Mouse (Mus musculus): ENCODE data around the gene Snx11. TPM values are rescaled to one million over a fixed set of nuclear protein-coding genes. Genes with fewer than 3 reads are reported as not detected.
"Not testable (repeated sequence)": the region's sequence is repeated elsewhere in the genome, so short reads cannot be mapped to it uniquely, and the experiment has no call there.

Gene Snx11
- total RNA-seq, 2 experiments from 2014 or later, result 44.3 to 45.8 TPM

- no peak for DNase-seq (ENCODE audit: low spot score in 2 of 2)
Observed at GRCm38 (mm10) chr11:96796586-96796985, 19.2 kb upstream of the Snx11 start.

- no peak for DNase-seq (ENCODE audit: low spot score in 2 of 2)
Observed at GRCm38 (mm10) chr11:96796081-96796480, 18.7 kb upstream of the Snx11 start.

- DNase-seq (ENCODE audit: low spot score in 2 of 2), result no peak
Observed at GRCm38 (mm10) chr11:96795491-96795890, 18.1 kb upstream of the Snx11 start.

- DNase-seq (ENCODE audit: low spot score in 2 of 2), result no peak
Observed at GRCm38 (mm10) chr11:96790681-96791080, 13.3 kb upstream of the Snx11 start.

GRCm38 (mm10) chr11:96789990-96790389 is 12.6 kb upstream of the Snx11 start:
- DNase-seq (ENCODE audit: low spot score in 2 of 2), result no peak

GRCm38 (mm10) chr11:96788871-96789795 is 11.8 kb upstream of the Snx11 start, which contains the start of gene Cbx1:
TSS of gene Cbx1 (plus strand) at chr11:96789127.
- DNase-seq (ENCODE audit: low spot score in 2 of 2), result peak; percentile 87 to 94

- no peak for DNase-seq (ENCODE audit: low spot score in 2 of 2)
Observed at GRCm38 (mm10) chr11:96786731-96787450, 9.5 kb upstream of the Snx11 start.

GRCm38 (mm10) chr11:96784847-96785246 is 7.5 kb upstream of the Snx11 start:
- peak in 1 of 2 experiments; percentile 53 for DNase-seq (ENCODE audit: low spot score in 2 of 2)

- no peak for DNase-seq (ENCODE audit: low spot score in 2 of 2)
Observed at GRCm38 (mm10) chr11:96781425-96781824, 4.1 kb upstream of the Snx11 start.

GRCm38 (mm10) chr11:96780306-96780705 is 2.9 kb upstream of the Snx11 start:
- no peak for DNase-seq (ENCODE audit: low spot score in 2 of 2)

GRCm38 (mm10) chr11:96778061-96778627 is 785 bp upstream of the Snx11 start:
- DNase-seq (ENCODE audit: low spot score in 2 of 2), result not testable (repeated sequence)

GRCm38 (mm10) chr11:96776068-96776467 is 1.3 kb downstream of the Snx11 start:
- DNase-seq (ENCODE audit: low spot score in 2 of 2), result no peak

- DNase-seq (ENCODE audit: low spot score in 2 of 2), result no peak
Observed at GRCm38 (mm10) chr11:96775665-96776064, 1.7 kb downstream of the Snx11 start.

- DNase-seq (ENCODE audit: low spot score in 2 of 2), result no peak
Observed at GRCm38 (mm10) chr11:96775063-96775462, 2.3 kb downstream of the Snx11 start.

- no peak for DNase-seq (ENCODE audit: low spot score in 2 of 2)
Observed at GRCm38 (mm10) chr11:96774536-96774935, 2.8 kb downstream of the Snx11 start.

GRCm38 (mm10) chr11:96772413-96772812 is 4.9 kb downstream of the Snx11 start:
- no peak for DNase-seq (ENCODE audit: low spot score in 2 of 2)

GRCm38 (mm10) chr11:96771274-96771975 is 5.9 kb downstream of the Snx11 start:
- DNase-seq (ENCODE audit: low spot score in 2 of 2), result no peak

GRCm38 (mm10) chr11:96768240-96768639 is 9.1 kb downstream of the Snx11 start:
- DNase-seq (ENCODE audit: low spot score in 2 of 2), result no peak

- no peak for DNase-seq (ENCODE audit: low spot score in 2 of 2)
Observed at GRCm38 (mm10) chr11:96767096-96767495, 10.3 kb downstream of the Snx11 start.

GRCm38 (mm10) chr11:96766555-96766954 is 10.8 kb downstream of the Snx11 start:
- DNase-seq (ENCODE audit: low spot score in 2 of 2), result no peak

- no peak for DNase-seq (ENCODE audit: low spot score in 2 of 2)
Observed at GRCm38 (mm10) chr11:96765645-96766044, 11.7 kb downstream of the Snx11 start.

All from layer of hippocampus, postnatal 14 days (tissue).